Mouse (Mus musculus) midbrain, postnatal 0 days (tissue): ENCODE measurements around the gene Tspo. TPM values are rescaled to one million over a fixed set of nuclear protein-coding genes. Genes with fewer than 3 reads are reported as not detected.
A peak's percentile ranks its signal among the peaks of the same experiment; 100 is the strongest.

Experiments
- ATAC-seq: fragments of 200-750 bp; cut with Nextera tagmentation; 2 replicates; pipeline ENCODE4 v1.8.0; 2017; ENCODE audit warnings: moderate number of reproducible peaks, mild to moderate bottlenecking, moderate TSS enrichment, moderate library complexity; ENCODE audit not compliant: low FRiP score
- DNase-seq: peaks from one replicate; pipeline ENCODE4 v3.0.0-alpha.2; 2015; ENCODE audit warnings: low spot score
- H3K27ac ChIP-seq: fragments of 300-500 bp; sonication (generic); 2 replicates; pipeline ENCODE4 v1.5.1; 2014; ENCODE audit warnings: low read depth, mild to moderate bottlenecking, low read length, mixed read lengths
- H3K27me3 ChIP-seq: fragments of 300-500 bp; sonication (generic); 2 replicates; pipeline ENCODE4 v1.6.1; 2014; ENCODE audit warnings: low read length, control low read depth, mixed read lengths; ENCODE audit not compliant: insufficient read depth
- H3K36me3 ChIP-seq: fragments of 300-500 bp; sonication (generic); 2 replicates; pipeline ENCODE4 v1.6.1; 2014; ENCODE audit warnings: low read length, control low read depth, mixed read lengths; ENCODE audit not compliant: insufficient read depth
- H3K4me1 ChIP-seq: fragments of 300-500 bp; sonication (generic); 2 replicates; pipeline ENCODE4 v1.6.1; 2014; ENCODE audit warnings: mild to moderate bottlenecking, control low read depth, antibody characterized with exemption, low read length, mixed read lengths; ENCODE audit not compliant: insufficient read depth
- H3K4me2 ChIP-seq: fragments of 300-500 bp; sonication (generic); 2 replicates; pipeline ENCODE4 v1.6.1; 2014; ENCODE audit warnings: low read depth, mild to moderate bottlenecking, low read length, mixed read lengths; ENCODE audit not compliant: poor library complexity, severe bottlenecking
- H3K4me3 ChIP-seq: fragments of 300-500 bp; sonication (generic); 2 replicates; pipeline ENCODE4 v1.5.1; 2014; ENCODE audit warnings: low read depth, mild to moderate bottlenecking, low read length, moderate library complexity
- H3K9ac ChIP-seq: fragments of 300-500 bp; sonication (generic); replicated peaks from 2 replicates; pipeline ENCODE4 v1.6.1; 2014; ENCODE audit warnings: mild to moderate bottlenecking, low read length, moderate library complexity, mixed read lengths; ENCODE audit not compliant: poor library complexity, severe bottlenecking
- H3K9me3 ChIP-seq: fragments of 300-500 bp; sonication (generic); 2 replicates; pipeline ENCODE4 v1.6.1; 2016; ENCODE audit warnings: low read length, control low read depth
- CTCF ChIP-seq: IDR thresholded peaks from 2 replicates; pipeline ENCODE4 v1.5.1; 2016; ENCODE audit warnings: antibody characterized with exemption, mild to moderate bottlenecking
- WGBS: fragments of 180-500 bp; shearing (Covaris S2); extraction: QIAGEN DNeasy Blood & Tissue Kit; methylation state at CpG from one replicate; pipeline ENCODE4 v1.1.7; 2014; 5-methylcytosine and 5-hydroxymethylcytosine counted together
- polyA plus RNA-seq: library from polyadenylated mRNA; unstranded; fragments of >200 nt; fragmentation: Nextera tagmentation; extraction: Ambion mirVana; gene quantifications from 2 replicates; pipeline ENCODE4 v1.2.1, GENCODE M21; 2015
- total RNA-seq: library from RNA; depleted of rRNA; stranded (reverse); fragments of >200 nt; gene quantifications from 2 replicates; pipeline ENCODE4 v1.2.3, GENCODE M21; 2014

Gene Tspo
- total and polyA plus RNA-seq, 2 experiments from 2014 or later: 8.0 to 8.4 TPM

- DNase-seq (no peak), ATAC-seq (no peak)
- Histone ChIP-seq H3K4me2 (no peak overlapping the region), H3K36me3 (peaks cover 69% of the 10 kb centered on the region), H3K9me3 (no peaks in the 10 kb centered on the region), H3K27ac (no peak overlapping the region), H3K27me3 (no peaks in the 10 kb centered on the region), H3K4me1 (no peaks in the 10 kb centered on the region), H3K9ac (no peak overlapping the region), H3K4me3 (no peak overlapping the region)
- WGBS: 95% methylated on average over 9 of the region's 9 CpGs
- no peak for TF ChIP-seq CTCF
These were observed 13.3 kb downstream of the Tspo start for GRCm38 (mm10) chr15:83576651-83577050.

DNA sequence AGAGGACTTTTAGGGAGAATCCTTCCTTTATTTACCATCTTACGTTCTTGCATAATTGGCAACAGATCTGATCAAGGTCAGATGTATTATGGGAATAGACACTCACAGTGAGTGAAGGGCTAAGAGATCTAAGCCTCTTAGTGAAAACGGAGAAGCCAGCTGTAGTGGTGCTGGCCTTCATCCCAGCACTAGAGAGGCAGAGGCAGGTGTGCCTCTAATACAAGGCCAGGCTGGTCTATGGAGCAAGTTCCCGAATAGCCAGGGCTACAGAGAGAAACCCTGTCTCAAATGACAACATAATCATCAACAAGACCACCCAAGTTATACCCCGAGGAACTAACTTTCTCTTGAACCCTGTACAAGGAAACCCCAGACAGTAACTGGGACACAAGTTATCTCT lies 19.5 kb downstream of the Tspo start:
- Histone ChIP-seq H3K9ac (no peak overlapping the region), H3K4me2 (no peak overlapping the region), H3K4me3 (no peak overlapping the region), H3K27ac (no peak overlapping the region), H3K36me3 (peaks cover 77% of the 10 kb centered on the region), H3K9me3 (no peaks in the 10 kb centered on the region), H3K4me1 (no peaks in the 10 kb centered on the region), H3K27me3 (no peaks in the 10 kb centered on the region)
- 72% methylated on average over 4 of the region's 4 CpGs for WGBS
- no peak for ATAC-seq
- no peak for TF ChIP-seq CTCF
- DNase-seq: no peak

- no peaks in the 10 kb centered on the region for H3K27me3 ChIP-seq
- WGBS: 63% methylated on average over 8 of the region's 8 CpGs
- H3K9ac ChIP-seq: no peak overlapping the region
- H3K4me2 ChIP-seq: no peak overlapping the region
- H3K4me3 ChIP-seq: no peak overlapping the region
- H3K4me1 ChIP-seq: no peaks in the 10 kb centered on the region
- H3K9me3 ChIP-seq: no peaks in the 10 kb centered on the region
- H3K27ac ChIP-seq: no peak overlapping the region
- DNase-seq (peak; percentile 31), ATAC-seq (no peak)
- TF ChIP-seq CTCF: peak; percentile 58
- peaks cover 73% of the 10 kb centered on the region for H3K36me3 ChIP-seq
These were observed 20.2 kb downstream of the Tspo start for GRCm38 (mm10) chr15:83583419-83584156.

DNA sequence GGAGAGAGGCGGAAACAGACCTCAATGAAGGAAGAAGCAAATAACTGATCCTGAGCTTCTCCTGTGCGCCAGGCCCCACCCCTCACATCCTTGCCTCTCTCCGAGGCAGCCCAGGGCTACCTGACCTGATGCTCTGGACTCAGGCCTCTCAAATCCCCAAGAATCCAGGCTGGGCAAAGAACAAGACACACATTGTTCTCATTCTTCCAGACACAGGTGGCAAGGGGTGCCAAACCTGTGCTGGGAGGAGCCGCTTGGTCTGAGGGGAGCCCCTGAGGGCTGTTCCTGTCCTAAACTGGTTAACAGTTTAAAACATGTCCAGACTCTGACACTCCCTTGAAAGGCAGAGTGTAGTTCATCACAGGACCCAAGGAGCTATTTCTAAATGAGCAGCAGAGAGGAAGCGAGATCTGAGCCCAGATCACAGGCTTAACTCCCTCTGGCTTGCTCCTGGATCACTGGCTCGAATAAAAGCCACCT lies 21.4 kb downstream of the Tspo start:
- H3K4me3 ChIP-seq: no peak overlapping the region
- no peak overlapping the region for H3K4me2 ChIP-seq
- no peaks in the 10 kb centered on the region for H3K4me1 ChIP-seq
- H3K27me3 ChIP-seq: no peaks in the 10 kb centered on the region
- ATAC-seq: no peak
- no peak for TF ChIP-seq CTCF
- H3K27ac ChIP-seq: no peak overlapping the region
- no peak for DNase-seq
- no peaks in the 10 kb centered on the region for H3K9me3 ChIP-seq
- no peak overlapping the region for H3K9ac ChIP-seq
- WGBS: 96% methylated on average over 6 of the region's 6 CpGs
- peaks cover 64% of the 10 kb centered on the region for H3K36me3 ChIP-seq

- TF ChIP-seq CTCF: no peak
These were observed 27.4 kb downstream of the Tspo start for GRCm38 (mm10) chr15:83590841-83591240.

DNA sequence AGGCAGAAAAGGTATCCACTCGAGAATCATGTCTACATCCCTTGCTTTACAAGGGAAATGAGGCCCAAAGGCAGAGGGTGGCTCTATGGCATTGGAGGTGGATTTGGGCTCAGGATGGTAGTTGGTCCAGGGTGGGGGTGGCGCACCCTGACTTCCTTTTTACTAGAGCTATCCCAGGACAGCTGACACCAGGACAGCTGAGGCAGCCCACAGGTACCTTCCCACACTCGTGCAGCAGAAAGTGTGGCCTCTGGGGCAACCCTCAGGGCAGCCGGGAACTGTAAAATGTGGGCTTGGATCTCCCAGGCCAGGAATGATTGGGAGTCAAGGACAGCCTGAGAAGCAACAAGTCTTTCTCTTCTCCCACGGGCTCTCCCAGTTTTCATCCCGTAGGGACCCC lies 28.4 kb downstream of the Tspo start:
- H3K4me2 ChIP-seq: no peak overlapping the region
- H3K4me1 ChIP-seq: peaks cover 8% of the 10 kb centered on the region
- peaks cover 17% of the 10 kb centered on the region for H3K36me3 ChIP-seq
- ATAC-seq (no peak), DNase-seq (no peak)
- no peaks in the 10 kb centered on the region for H3K27me3 ChIP-seq
- no peaks in the 10 kb centered on the region for H3K9me3 ChIP-seq
- TF ChIP-seq CTCF: no peak
- H3K9ac ChIP-seq: peak overlapping the region; percentile 5; the same call in 1 of the 2 replicates
- WGBS: 87% methylated on average over 6 of the region's 6 CpGs
- no peak overlapping the region for H3K27ac ChIP-seq
- no peak overlapping the region for H3K4me3 ChIP-seq

More at GRCm38 (mm10) chr15:83590841-83591240, 27.4 kb downstream of the Tspo start:
- Histone ChIP-seq H3K36me3 (peaks cover 26% of the 10 kb centered on the region), H3K27ac (no peak overlapping the region), H3K4me3 (no peak overlapping the region), H3K9ac (no peak overlapping the region), H3K4me2 (no peak overlapping the region), H3K4me1 (peaks cover 8% of the 10 kb centered on the region), H3K27me3 (no peaks in the 10 kb centered on the region), H3K9me3 (no peaks in the 10 kb centered on the region)
- no peak for DNase-seq
- no peak for ATAC-seq
- WGBS: 90% methylated on average over 4 of the region's 4 CpGs
